Comparison of ENCODE assay signal across 11 mouse cellular contexts in the genomic region with DNA sequence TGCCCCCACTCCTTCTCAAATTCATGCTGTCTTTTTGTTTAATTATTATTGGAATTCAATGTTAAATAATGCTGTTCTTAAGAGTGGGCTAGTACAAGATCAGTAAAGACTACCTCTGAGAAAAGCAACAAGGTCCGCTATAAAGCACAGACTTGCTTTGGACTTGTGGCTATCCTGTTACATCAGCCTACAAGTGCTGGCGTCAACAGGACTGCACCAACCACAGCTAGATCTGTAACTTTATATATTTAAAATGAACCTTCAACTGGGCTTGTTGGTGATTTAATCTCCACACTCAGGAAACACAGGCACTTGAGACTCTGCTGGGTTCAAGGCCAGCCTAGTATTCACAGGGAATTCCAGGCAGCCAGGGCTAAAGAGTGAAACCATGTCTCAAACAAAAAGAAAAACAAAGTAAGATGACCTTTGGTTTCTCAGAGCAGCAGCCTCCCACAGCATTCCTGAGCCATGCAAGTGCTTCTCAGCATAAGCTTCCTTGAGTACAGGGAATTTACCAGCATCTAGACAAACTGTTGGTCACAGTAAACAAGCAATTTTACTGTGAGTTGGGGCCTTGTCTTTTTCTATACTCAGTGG.
DNase-seq lines count a peak whose midpoint lies in the region; ATAC-seq and TF ChIP-seq lines count a peak whose summit lies in the region.
"Had no signal": no experiment of that assay in that cellular context is flagged by ENCODE, and none has a peak within 500 bp of the region (broad histone marks: within the 10 kb centered on the region; RNA-seq: fewer than 3 reads in every experiment).

No protein-coding gene starts in this region.

- H3K27ac ChIP-seq in embryonic fibroblast, embryonic 13.5 days (ENCODE audit: insufficient read depth, low read length) = peak overlapping the region; percentile 80
- H3K27ac ChIP-seq: limb, embryonic 10.5 days had no signal

- no peak overlapping the region for H3K4me3 ChIP-seq in embryonic fibroblast, embryonic 13.5 days (ENCODE audit: insufficient read depth, low read length)
- H3K4me3 ChIP-seq: limb, embryonic 10.5 days had no signal

- TF ChIP-seq POLR2A in embryonic fibroblast, embryonic 13.5 days (IDR thresholded peaks at IDR 0.05; ENCODE audit: low read depth, low read length) = no peak

- TF ChIP-seq CTCF in embryonic fibroblast, embryonic 13.5 days (IDR thresholded peaks at IDR 0.05; ENCODE audit: borderline replicate concordance, insufficient read depth, low read length) = no peak

- DNase-seq in 416B (ENCODE audit: low read depth) = peak; percentile 57
- DNase-seq in Muller cell, postnatal 12 days (ENCODE audit: inconsistent ontology term) = peak; percentile 74
- DNase-seq in kidney, postnatal 14 days = peak; percentile 53
- DNase-seq in c-Kit-positive CD71-positive TER-119-positive erythroid progenitor cells, embryonic 14.5 days (ENCODE audit: low spot score) = no peak
- DNase-seq in layer of hippocampus, adult 11-12 months (ENCODE audit: low spot score) = no peak
- DNase-seq: heart, postnatal 36 days; lung, postnatal 14 days; right cerebral cortex, postnatal 25 days had no signal

- peaks cover 7% of the 10 kb centered on the region for H3K4me1 ChIP-seq in embryonic fibroblast, embryonic 13.5 days (ENCODE audit: control insufficient read depth, insufficient read depth, low read length)
- H3K4me1 ChIP-seq: limb, embryonic 10.5 days had no signal

- no peak for ATAC-seq in megakaryocyte progenitor cell, adult 5-6 weeks (replicated peaks; ENCODE audit: poor library complexity)

Comparison
In these comparisons a context has a peak if more than half of its experiments do, and no peak if none do; other contexts are left out.
1. DNase-seq: peak in 416B (single experiment), Muller cell, postnatal 12 days (single experiment) and kidney, postnatal 14 days (single experiment); none in c-Kit-positive CD71-positive TER-119-positive erythroid progenitor cells, embryonic 14.5 days (single experiment) and layer of hippocampus, adult 11-12 months (single experiment).